12 mouse cellular contexts compared by ENCODE assay signal in genomic region chr17:64491922-64492353, GRCm38 (mm10).
A peak's percentile ranks its signal among the peaks of the same experiment; 100 is the strongest.
DNase-seq lines count a peak whose midpoint lies in the region; ATAC-seq and TF ChIP-seq lines count a peak whose summit lies in the region.
"Had no signal": no experiment of that assay in that cellular context is flagged by ENCODE, and none has a peak within 500 bp of the region (broad histone marks: within the 10 kb centered on the region; RNA-seq: fewer than 3 reads in every experiment).

No protein-coding gene starts in this region.

- no peaks in the 10 kb centered on the region for H3K27me3 ChIP-seq in limb, embryonic 11.5 days (ENCODE audit: control insufficient read depth, insufficient read depth, low read length)
- no peaks in the 10 kb centered on the region for H3K27me3 ChIP-seq in limb, embryonic 10.5 days (ENCODE audit: low read depth, poor library complexity, severe bottlenecking)
- H3K27me3 ChIP-seq in lung, postnatal 0 days (replicated peaks; ENCODE audit: insufficient read depth, low read length), result no peaks in the 10 kb centered on the region

- WGBS in limb, embryonic 11.5 days, result 65% methylated on average over 7 of the region's 10 CpGs
- WGBS in limb, embryonic 10.5 days, result 44% methylated on average over 10 of the region's 10 CpGs
- WGBS in lung, postnatal 0 days, result 44% methylated on average over 6 of the region's 10 CpGs

- no peak overlapping the region for H3K4me2 ChIP-seq in limb, embryonic 11.5 days (ENCODE audit: low read depth, severe bottlenecking)
- no peak overlapping the region for H3K4me2 ChIP-seq in lung, postnatal 0 days (replicated peaks; ENCODE audit: low read depth, low read length)

- intact Hi-C loops in left cerebral cortex, adult 2 months (cut with DNase I), result no loop called here

- DNase-seq in limb, embryonic 11.5 days (ENCODE audit: low spot score), result no peak
- DNase-seq in limb, embryonic 10.5 days (ENCODE audit: low spot score), result no peak
- DNase-seq in liver, result peak; percentile 10
- DNase-seq in lung, postnatal 0 days (ENCODE audit: low spot score), result peak; percentile 89
- DNase-seq in urinary bladder, postnatal 4 days (ENCODE audit: low spot score in 2 of 2), result no peak
- no peak for DNase-seq in left cerebral cortex, adult 2 months (ENCODE audit: extremely low spot score in 1 of 2, low spot score in 2 of 2)
- DNase-seq in cerebellum, postnatal 14 days, result no peak
- DNase-seq: cerebellum, adult 18-20 months; forebrain, postnatal 0 days; kidney, adult 9 months; spleen, adult 18-20 months; thymus, postnatal 14 days had no signal

- 0 out of 2 replicates have a peak, but pooled peaks have one; percentile 35 for ATAC-seq in limb, embryonic 11.5 days (ENCODE audit: insufficient number of reproducible peaks, low FRiP score, low TSS enrichment, low read depth)
- ATAC-seq in lung, postnatal 0 days, result peak; percentile 95
- ATAC-seq: forebrain, postnatal 0 days had no signal

- no peaks in the 10 kb centered on the region for H3K36me3 ChIP-seq in limb, embryonic 11.5 days (ENCODE audit: control insufficient read depth, insufficient read depth, low read length)
- H3K36me3 ChIP-seq in limb, embryonic 10.5 days, result no peaks in the 10 kb centered on the region
- H3K36me3 ChIP-seq in lung, postnatal 0 days (ENCODE audit: insufficient read depth, low read length), result no peaks in the 10 kb centered on the region

- TF ChIP-seq EP300 in lung, postnatal 0 days (IDR thresholded peaks at IDR 0.05), result peak; percentile 45; the same call in 1 of the 2 replicates

- no peak overlapping the region for H3K4me3 ChIP-seq in limb, embryonic 11.5 days (ENCODE audit: low read depth, low read length)
- H3K4me3 ChIP-seq in limb, embryonic 10.5 days, result no peak overlapping the region
- H3K4me3 ChIP-seq in lung, postnatal 0 days (ENCODE audit: low read depth, low read length), result no peak overlapping the region
- H3K4me3 ChIP-seq in left cerebral cortex, adult 2 months, result no peak overlapping the region

- TF ChIP-seq CTCF in lung, postnatal 0 days (IDR thresholded peaks at IDR 0.05), result no peak
- TF ChIP-seq CTCF in left cerebral cortex, adult 2 months (IDR thresholded peaks at IDR 0.05), result no peak

- no peaks in the 10 kb centered on the region for H3K9me3 ChIP-seq in limb, embryonic 11.5 days (ENCODE audit: control insufficient read depth, low read length)
- H3K9me3 ChIP-seq in limb, embryonic 10.5 days (replicated peaks), result no peaks in the 10 kb centered on the region
- H3K9me3 ChIP-seq in lung, postnatal 0 days (ENCODE audit: low read length), result no peaks in the 10 kb centered on the region

- no peak overlapping the region for H3K9ac ChIP-seq in limb, embryonic 11.5 days (ENCODE audit: low read length)
- H3K9ac ChIP-seq in lung, postnatal 0 days (replicated peaks; ENCODE audit: low read depth), result no peak overlapping the region
- H3K9ac ChIP-seq: forebrain, postnatal 0 days had no signal

- H3K4me1 ChIP-seq in limb, embryonic 11.5 days (ENCODE audit: control insufficient read depth, insufficient read depth, low read length), result no peaks in the 10 kb centered on the region
- H3K4me1 ChIP-seq in limb, embryonic 10.5 days, result no peaks in the 10 kb centered on the region
- H3K4me1 ChIP-seq in lung, postnatal 0 days (ENCODE audit: insufficient read depth, low read depth, low read length), result no peaks in the 10 kb centered on the region

- no peak overlapping the region for H3K27ac ChIP-seq in limb, embryonic 11.5 days (replicated peaks; ENCODE audit: low read depth, low read length)
- H3K27ac ChIP-seq in limb, embryonic 10.5 days, result no peak overlapping the region
- no peak overlapping the region for H3K27ac ChIP-seq in lung, postnatal 0 days (ENCODE audit: low read length)
- H3K27ac ChIP-seq in left cerebral cortex, adult 2 months, result no peak overlapping the region

Comparison
In these comparisons a context has a peak if more than half of its experiments do, and no peak if none do; other contexts are left out.
1. DNase-seq: peak in liver (single experiment) and lung, postnatal 0 days (single experiment); none in limb, embryonic 11.5 days (single experiment), limb, embryonic 10.5 days (single experiment), urinary bladder, postnatal 4 days (0 of 2), left cerebral cortex, adult 2 months (0 of 2) and cerebellum, postnatal 14 days (0 of 2).